In genomic region chr4:154500695-154501094, GRCm38 (mm10) we compare ENCODE assay signal across 13 mouse cellular contexts.
DNase-seq lines count a peak whose midpoint lies in the region; ATAC-seq and TF ChIP-seq lines count a peak whose summit lies in the region.
"Had no signal": no experiment of that assay in that cellular context is flagged by ENCODE, and none has a peak within 500 bp of the region (broad histone marks: within the 10 kb centered on the region; RNA-seq: fewer than 3 reads in every experiment).

No protein-coding gene starts in this region.

- WGBS in hindbrain, embryonic 10.5 days: 54% methylated on average over 9 of the region's 9 CpGs
- 32% methylated on average over 9 of the region's 9 CpGs for WGBS in hindbrain, embryonic 16.5 days
- 56% methylated on average over 9 of the region's 9 CpGs for WGBS in midbrain, embryonic 12.5 days
- WGBS in midbrain, postnatal 0 days: 44% methylated on average over 9 of the region's 9 CpGs
- WGBS in forebrain, embryonic 16.5 days: 37% methylated on average over 9 of the region's 9 CpGs
- 34% methylated on average over 9 of the region's 9 CpGs for WGBS in midbrain, embryonic 14.5 days

- no peak overlapping the region for H3K4me2 ChIP-seq in hindbrain, embryonic 16.5 days (ENCODE audit: low read length)
- no peak overlapping the region for H3K4me2 ChIP-seq in midbrain, embryonic 12.5 days (replicated peaks)
- no peak overlapping the region for H3K4me2 ChIP-seq in midbrain, postnatal 0 days (ENCODE audit: low read depth, low read length, poor library complexity, severe bottlenecking)
- peak overlapping the region; percentile 46; the same call in 1 of the 2 replicates for H3K4me2 ChIP-seq in forebrain, embryonic 16.5 days (ENCODE audit: low read length)
- no peak overlapping the region for H3K4me2 ChIP-seq in midbrain, embryonic 14.5 days (ENCODE audit: low read length)

- no peaks in the 10 kb centered on the region for H3K36me3 ChIP-seq in hindbrain, embryonic 10.5 days
- H3K36me3 ChIP-seq in hindbrain, embryonic 16.5 days (ENCODE audit: control insufficient read depth, insufficient read depth, low read length): no peaks in the 10 kb centered on the region
- no peaks in the 10 kb centered on the region for H3K36me3 ChIP-seq in midbrain, embryonic 12.5 days
- H3K36me3 ChIP-seq in midbrain, postnatal 0 days (ENCODE audit: insufficient read depth, low read length): no peaks in the 10 kb centered on the region
- H3K36me3 ChIP-seq in forebrain, embryonic 16.5 days (ENCODE audit: control insufficient read depth, insufficient read depth): no peaks in the 10 kb centered on the region
- H3K36me3 ChIP-seq in midbrain, embryonic 14.5 days (ENCODE audit: control insufficient read depth, insufficient read depth, low read length): no peaks in the 10 kb centered on the region

- H3K9me3 ChIP-seq in hindbrain, embryonic 10.5 days: no peaks in the 10 kb centered on the region
- H3K9me3 ChIP-seq in hindbrain, embryonic 16.5 days (ENCODE audit: control insufficient read depth, low read length): no peaks in the 10 kb centered on the region
- no peaks in the 10 kb centered on the region for H3K9me3 ChIP-seq in midbrain, embryonic 12.5 days
- H3K9me3 ChIP-seq in midbrain, postnatal 0 days (ENCODE audit: low read length): no peaks in the 10 kb centered on the region
- H3K9me3 ChIP-seq in forebrain, embryonic 16.5 days (ENCODE audit: control insufficient read depth, low read length): no peaks in the 10 kb centered on the region
- H3K9me3 ChIP-seq in midbrain, embryonic 14.5 days (ENCODE audit: control insufficient read depth, low read length): no peaks in the 10 kb centered on the region

- no peak overlapping the region for H3K9ac ChIP-seq in hindbrain, embryonic 16.5 days (ENCODE audit: low read depth, low read length)
- H3K9ac ChIP-seq in midbrain, embryonic 12.5 days (replicated peaks): no peak overlapping the region
- no peak overlapping the region for H3K9ac ChIP-seq in midbrain, postnatal 0 days (replicated peaks; ENCODE audit: low read length, poor library complexity, severe bottlenecking)
- peak overlapping the region; percentile 38; the same call in 1 of the 2 replicates for H3K9ac ChIP-seq in forebrain, embryonic 16.5 days (replicated peaks; ENCODE audit: low read depth, low read length)
- H3K9ac ChIP-seq in midbrain, embryonic 14.5 days (replicated peaks; ENCODE audit: low read length): no peak overlapping the region

- DNase-seq in hindbrain, embryonic 10.5 days (ENCODE audit: low spot score): no peak
- DNase-seq in midbrain, postnatal 0 days (ENCODE audit: low spot score): no peak
- DNase-seq in midbrain, embryonic 14.5 days: peak; percentile 49
- DNase-seq in layer of hippocampus, adult 11-12 months (ENCODE audit: low spot score): no peak
- no peak for DNase-seq in spleen, postnatal 14 days (ENCODE audit: low spot score in 2 of 2)
- DNase-seq: cerebellum, adult 11-12 months; kidney, postnatal 25 days; layer of hippocampus, postnatal 36 days; retina, postnatal 1 day had no signal

- peaks cover 92% of the 10 kb centered on the region for H3K4me1 ChIP-seq in hindbrain, embryonic 10.5 days (replicated peaks)
- peaks cover 45% of the 10 kb centered on the region for H3K4me1 ChIP-seq in hindbrain, embryonic 16.5 days (ENCODE audit: control insufficient read depth, insufficient read depth, low read depth, low read length)
- peaks cover 89% of the 10 kb centered on the region for H3K4me1 ChIP-seq in midbrain, embryonic 12.5 days
- H3K4me1 ChIP-seq in midbrain, postnatal 0 days (ENCODE audit: insufficient read depth, low read length): peaks cover 7% of the 10 kb centered on the region; the same call in 1 of the 2 replicates
- H3K4me1 ChIP-seq in forebrain, embryonic 16.5 days (replicated peaks; ENCODE audit: control insufficient read depth, insufficient read depth, low read length): peaks cover 74% of the 10 kb centered on the region
- peaks cover 72% of the 10 kb centered on the region for H3K4me1 ChIP-seq in midbrain, embryonic 14.5 days (ENCODE audit: control insufficient read depth, insufficient read depth, low read length)

- ATAC-seq in hindbrain, embryonic 16.5 days: no peak
- ATAC-seq in midbrain, embryonic 12.5 days (ENCODE audit: low FRiP score, low read depth): no peak
- ATAC-seq in midbrain, postnatal 0 days (ENCODE audit: low FRiP score): no peak
- no peak for ATAC-seq in forebrain, embryonic 16.5 days
- ATAC-seq in midbrain, embryonic 14.5 days (ENCODE audit: low FRiP score, low TSS enrichment): no peak
- ATAC-seq: Patski had no signal

- no peak for TF ChIP-seq CTCF in midbrain, postnatal 0 days (IDR thresholded peaks at IDR 0.05)

- peak overlapping the region; percentile 88 for H3K27ac ChIP-seq in hindbrain, embryonic 10.5 days
- H3K27ac ChIP-seq in hindbrain, embryonic 16.5 days (ENCODE audit: low read depth, low read length): no peak overlapping the region
- peak overlapping the region; percentile 55 for H3K27ac ChIP-seq in midbrain, embryonic 12.5 days (replicated peaks)
- H3K27ac ChIP-seq in midbrain, postnatal 0 days (ENCODE audit: low read depth, low read length): no peak overlapping the region
- peak overlapping the region; percentile 89 for H3K27ac ChIP-seq in forebrain, embryonic 16.5 days (ENCODE audit: low read length)
- H3K27ac ChIP-seq in midbrain, embryonic 14.5 days (replicated peaks; ENCODE audit: low read depth, low read length): no peak overlapping the region

- peaks cover 100% of the 10 kb centered on the region for H3K27me3 ChIP-seq in hindbrain, embryonic 10.5 days (ENCODE audit: insufficient read depth, poor library complexity, severe bottlenecking)
- peaks cover 11% of the 10 kb centered on the region for H3K27me3 ChIP-seq in hindbrain, embryonic 16.5 days (replicated peaks; ENCODE audit: control insufficient read depth, insufficient read depth, low read length)
- peaks cover 94% of the 10 kb centered on the region for H3K27me3 ChIP-seq in midbrain, embryonic 12.5 days
- peaks cover 10% of the 10 kb centered on the region; the same call in 1 of the 2 replicates for H3K27me3 ChIP-seq in midbrain, postnatal 0 days (ENCODE audit: insufficient read depth, low read length)
- no peaks in the 10 kb centered on the region for H3K27me3 ChIP-seq in forebrain, embryonic 16.5 days (replicated peaks; ENCODE audit: control insufficient read depth, insufficient read depth, low read length)
- H3K27me3 ChIP-seq in midbrain, embryonic 14.5 days (ENCODE audit: control insufficient read depth, insufficient read depth, low read length): peaks cover 50% of the 10 kb centered on the region

- H3K4me3 ChIP-seq in hindbrain, embryonic 10.5 days: no peak overlapping the region
- H3K4me3 ChIP-seq in hindbrain, embryonic 16.5 days (ENCODE audit: low read length): no peak overlapping the region
- H3K4me3 ChIP-seq in midbrain, embryonic 12.5 days: no peak overlapping the region
- no peak overlapping the region for H3K4me3 ChIP-seq in midbrain, postnatal 0 days (ENCODE audit: low read depth, low read length)
- no peak overlapping the region for H3K4me3 ChIP-seq in forebrain, embryonic 16.5 days (replicated peaks; ENCODE audit: low read length)
- no peak overlapping the region for H3K4me3 ChIP-seq in midbrain, embryonic 14.5 days (replicated peaks; ENCODE audit: low read depth, low read length)

Comparison
In these comparisons a context has a peak if more than half of its experiments do, and no peak if none do; other contexts are left out.
1. H3K27ac ChIP-seq: peak in hindbrain, embryonic 10.5 days (single experiment), midbrain, embryonic 12.5 days (single experiment) and forebrain, embryonic 16.5 days (single experiment); none in hindbrain, embryonic 16.5 days (single experiment), midbrain, postnatal 0 days (single experiment) and midbrain, embryonic 14.5 days (single experiment).